Mouse (Mus musculus): ENCODE measurements around the gene Acvrl1. TPM values are rescaled to one million over a fixed set of nuclear protein-coding genes. Genes with fewer than 3 reads are reported as not detected.

Acvrl1 gene
- polyA plus RNA-seq, 1 experiment from 2014 or later: 159 TPM

GRCm38 (mm10) chr15:101192651-101193050 lies 64.3 kb downstream of the Acvrl1 start:
- Histone ChIP-seq H3K27me3 (replicated peaks; ENCODE audit: insufficient read depth, low read length) (no peaks in the 10 kb centered on the region), H3K4me2 (replicated peaks; ENCODE audit: low read depth, low read length) (no peak overlapping the region), H3K9ac (replicated peaks; ENCODE audit: low read depth) (no peak overlapping the region), H3K36me3 (ENCODE audit: insufficient read depth, low read length) (peaks cover 13% of the 10 kb centered on the region; the same call in 1 of the 2 replicates), H3K4me3 (ENCODE audit: low read depth, low read length) (no peak overlapping the region), H3K27ac (ENCODE audit: low read length) (no peak overlapping the region), H3K9me3 (ENCODE audit: low read length) (no peaks in the 10 kb centered on the region), H3K4me1 (ENCODE audit: insufficient read depth, low read depth, low read length) (peaks cover 20% of the 10 kb centered on the region; the same call in 1 of the 2 replicates)
- no peak for ATAC-seq
- 60% methylated on average over 7 of the region's 7 CpGs for WGBS
- TF ChIP-seq CTCF (IDR thresholded peaks at IDR 0.05) (no peak), EP300 (IDR thresholded peaks at IDR 0.05) (no peak)
- DNase-seq (ENCODE audit: low spot score): no peak

GRCm38 (mm10) chr15:101193971-101194370 lies 65.6 kb downstream of the Acvrl1 start:
- no peak overlapping the region for H3K4me2 ChIP-seq (replicated peaks; ENCODE audit: low read depth, low read length)
- 81% methylated on average over 6 of the region's 6 CpGs for WGBS

More at GRCm38 (mm10) chr15:101193971-101194370, 65.6 kb downstream of the Acvrl1 start:
- ATAC-seq (no peak), DNase-seq (ENCODE audit: low spot score) (no peak)
- peaks cover 15% of the 10 kb centered on the region; the same call in 1 of the 2 replicates for H3K36me3 ChIP-seq (ENCODE audit: insufficient read depth, low read length)
- H3K27me3 ChIP-seq (replicated peaks; ENCODE audit: insufficient read depth, low read length): no peaks in the 10 kb centered on the region
- no peak for TF ChIP-seq CTCF (IDR thresholded peaks at IDR 0.05)
- no peaks in the 10 kb centered on the region for H3K9me3 ChIP-seq (ENCODE audit: low read length)
- no peak overlapping the region for H3K27ac ChIP-seq (ENCODE audit: low read length)
- H3K4me3 ChIP-seq (ENCODE audit: low read depth, low read length): no peak overlapping the region
- H3K9ac ChIP-seq (replicated peaks; ENCODE audit: low read depth): no peak overlapping the region
- peaks cover 20% of the 10 kb centered on the region; the same call in 1 of the 2 replicates for H3K4me1 ChIP-seq (ENCODE audit: insufficient read depth, low read depth, low read length)

Small RNA genes within 50 kb of the gene (microRNA-seq; reads per million reads assigned to microRNA genes)
- not detected for gene Mir6962

Other genes with a start within 250 kb of the Acvrl1 start
- gene Gm47841, start 81.1 kb upstream of the Acvrl1 start, polyA plus RNA-seq (2015; fragmentation: Nextera tagmentation; extraction: Ambion mirVana): not detected in 2 replicates
- 0.48 and 0.60 TPM in 2 replicates for gene Fignl2, start 50.0 kb upstream of the Acvrl1 start, polyA plus RNA-seq (2015; fragmentation: Nextera tagmentation; extraction: Ambion mirVana)
- 0.13 TPM in 1 of 2 replicates, not detected in the other for gene Ankrd33, start 12.8 kb upstream of the Acvrl1 start, polyA plus RNA-seq (2015; fragmentation: Nextera tagmentation; extraction: Ambion mirVana)
- gene Acvr1b, start 45.5 kb downstream of the Acvrl1 start, polyA plus RNA-seq (2015; fragmentation: Nextera tagmentation; extraction: Ambion mirVana): 6.6 and 7.4 TPM in 2 replicates
- gene Grasp, start 95.7 kb downstream of the Acvrl1 start, polyA plus RNA-seq (2015; fragmentation: Nextera tagmentation; extraction: Ambion mirVana): 8.2 and 8.6 TPM in 2 replicates
- 7.8 and 11.8 TPM in 2 replicates for gene Nr4a1, start 125.7 kb downstream of the Acvrl1 start, polyA plus RNA-seq (2015; fragmentation: Nextera tagmentation; extraction: Ambion mirVana)
- 73.1 and 74.2 TPM in 2 replicates for gene Atg101, start 155.8 kb downstream of the Acvrl1 start, polyA plus RNA-seq (2015; fragmentation: Nextera tagmentation; extraction: Ambion mirVana)
- gene 6030408B16Rik, start 164.7 kb downstream of the Acvrl1 start, polyA plus RNA-seq (2015; fragmentation: Nextera tagmentation; extraction: Ambion mirVana): 74.9 and 82.4 TPM in 2 replicates
- 19.6 and 26.3 TPM in 2 replicates for gene Krt80, start 241.6 kb downstream of the Acvrl1 start, polyA plus RNA-seq (2015; fragmentation: Nextera tagmentation; extraction: Ambion mirVana)

All from lung, postnatal 0 days (tissue).